Mouse (Mus musculus): Measurements from ENCODE around the gene Slc12a1.

Gene Slc12a1

GRCm38 (mm10) chr2:125211831-125212510, 59.7 kb downstream of the Slc12a1 start:
- no peak for DNase-seq

GRCm38 (mm10) chr2:125214592-125214991, 62.3 kb downstream of the Slc12a1 start:
- peak; percentile 79 for DNase-seq

- DNase-seq = no peak
These were observed 65.0 kb downstream of the Slc12a1 start for GRCm38 (mm10) chr2:125217286-125217685.

GRCm38 (mm10) chr2:125218566-125218965, 66.3 kb downstream of the Slc12a1 start:
- no peak for DNase-seq

- no peak for DNase-seq
These were observed 67.0 kb downstream of the Slc12a1 start for GRCm38 (mm10) chr2:125219268-125219667.

- no peak for DNase-seq
These were observed 69.4 kb downstream of the Slc12a1 start for GRCm38 (mm10) chr2:125221673-125222072.

- DNase-seq = no peak
These were observed 76.4 kb downstream of the Slc12a1 start for GRCm38 (mm10) chr2:125228472-125229409.

GRCm38 (mm10) chr2:125232183-125232582, 79.9 kb downstream of the Slc12a1 start:
- DNase-seq = no peak

- DNase-seq = no peak
These were observed 81.2 kb downstream of the Slc12a1 start for GRCm38 (mm10) chr2:125233537-125233936.

GRCm38 (mm10) chr2:125234049-125234448, 81.7 kb downstream of the Slc12a1 start:
- no peak for DNase-seq

- DNase-seq = no peak
These were observed 93.4 kb downstream of the Slc12a1 start for GRCm38 (mm10) chr2:125245545-125246285.

- peak; percentile 15 for DNase-seq
These were observed 94.4 kb downstream of the Slc12a1 start for GRCm38 (mm10) chr2:125246669-125247068.

GRCm38 (mm10) chr2:125247108-125247961, 95.0 kb downstream of the Slc12a1 start, which contains the start of gene Dut:
TSS of gene Dut (plus strand) at chr2:125247190.
- peak; percentile 94 for DNase-seq

- DNase-seq = no peak
These were observed 95.6 kb downstream of the Slc12a1 start for GRCm38 (mm10) chr2:125247962-125248235.

GRCm38 (mm10) chr2:125248256-125248655, 96.0 kb downstream of the Slc12a1 start:
- DNase-seq = no peak

GRCm38 (mm10) chr2:125249339-125249738, 97.0 kb downstream of the Slc12a1 start:
- no peak for DNase-seq

GRCm38 (mm10) chr2:125249874-125250273, 97.6 kb downstream of the Slc12a1 start:
- DNase-seq = no peak

- peak; percentile 64 for DNase-seq
These were observed 99.5 kb downstream of the Slc12a1 start for GRCm38 (mm10) chr2:125251781-125252180.

GRCm38 (mm10) chr2:125252275-125252674, 100.0 kb downstream of the Slc12a1 start:
- DNase-seq = peak; percentile 76

GRCm38 (mm10) chr2:125253699-125254098, 101.4 kb downstream of the Slc12a1 start:
- DNase-seq = peak; percentile 21

- DNase-seq = no peak
These were observed 102.3 kb downstream of the Slc12a1 start for GRCm38 (mm10) chr2:125254630-125255029.

- DNase-seq = no peak
These were observed 103.6 kb downstream of the Slc12a1 start for GRCm38 (mm10) chr2:125255886-125256285.
